Mouse (Mus musculus): ENCODE measurements at regions not wholly inside any gene's neighbourhood (a gene's known extent, or its start where the extent isn't known, plus 50 kb on each side); places are given as distances from the start of the nearest gene placed in this dataset.

GRCm38 (mm10) chr16:78490245-78490644 lies 86.3 kb downstream of the D16Ertd472e start:
- peak; percentile 4 for DNase-seq (ENCODE audit: low spot score)

- no peak for DNase-seq (ENCODE audit: low spot score)
These were observed 86.9 kb downstream of the D16Ertd472e start for GRCm38 (mm10) chr16:78489604-78490003.

- no peak for DNase-seq (ENCODE audit: low spot score)
These were observed 90.0 kb downstream of the D16Ertd472e start for GRCm38 (mm10) chr16:78486531-78486930.

- no peak for DNase-seq (ENCODE audit: low spot score)
These were observed 92.2 kb downstream of the D16Ertd472e start for GRCm38 (mm10) chr16:78484319-78484718.

- no peak for DNase-seq (ENCODE audit: low spot score)
These were observed 94.9 kb downstream of the D16Ertd472e start for GRCm38 (mm10) chr16:78481571-78481970.

- no peak for DNase-seq (ENCODE audit: low spot score)
These were observed 95.4 kb downstream of the D16Ertd472e start for GRCm38 (mm10) chr16:78481065-78481464.

- no peak for DNase-seq (ENCODE audit: low spot score)
These were observed 96.2 kb downstream of the D16Ertd472e start for GRCm38 (mm10) chr16:78480261-78480660.

- DNase-seq (ENCODE audit: low spot score) = no peak
These were observed 96.5 kb upstream of the Btg3 start for GRCm38 (mm10) chr16:78473456-78473855.

GRCm38 (mm10) chr16:78459996-78460395 lies 83.0 kb upstream of the Btg3 start:
- no peak for DNase-seq (ENCODE audit: low spot score)

- DNase-seq (ENCODE audit: low spot score) = no peak
These were observed 80.7 kb upstream of the Btg3 start for GRCm38 (mm10) chr16:78457731-78458151.

- no peak for DNase-seq (ENCODE audit: low spot score)
These were observed 79.4 kb upstream of the Btg3 start for GRCm38 (mm10) chr16:78456345-78456744.

GRCm38 (mm10) chr16:78454509-78454908 lies 77.5 kb upstream of the Btg3 start:
- DNase-seq (ENCODE audit: low spot score) = no peak

- DNase-seq (ENCODE audit: low spot score) = no peak
These were observed 75.3 kb upstream of the Btg3 start for GRCm38 (mm10) chr16:78452303-78452702.

GRCm38 (mm10) chr16:78451750-78452149 lies 74.8 kb upstream of the Btg3 start:
- DNase-seq (ENCODE audit: low spot score) = no peak

GRCm38 (mm10) chr16:78451251-78451650 lies 74.3 kb upstream of the Btg3 start:
- no peak for DNase-seq (ENCODE audit: low spot score)

GRCm38 (mm10) chr16:78449231-78449630 lies 72.2 kb upstream of the Btg3 start:
- no peak for DNase-seq (ENCODE audit: low spot score)

GRCm38 (mm10) chr16:78443262-78443661 lies 66.3 kb upstream of the Btg3 start:
- DNase-seq (ENCODE audit: low spot score) = no peak

GRCm38 (mm10) chr16:78442830-78443229 lies 65.8 kb upstream of the Btg3 start:
- no peak for DNase-seq (ENCODE audit: low spot score)

- DNase-seq (ENCODE audit: low spot score) = no peak
These were observed 65.0 kb upstream of the Btg3 start for GRCm38 (mm10) chr16:78441961-78442360.

GRCm38 (mm10) chr16:78435707-78436106 lies 58.7 kb upstream of the Btg3 start:
- DNase-seq (ENCODE audit: low spot score) = no peak

GRCm38 (mm10) chr16:78427470-78428041 lies 50.6 kb upstream of the Btg3 start:
- no peak for DNase-seq (ENCODE audit: low spot score)

Measured in spleen, adult 12 weeks (tissue).